Mouse (Mus musculus) splenic B cell, adult 2 months (primary cell): ENCODE data around the gene Pafah2.

Source experiments
- DNase-seq: peaks from one replicate; pipeline ENCODE4 v3.0.0-alpha.2; 2011; ENCODE audit warnings: low read depth, low spot score
- H3K27me3 ChIP-seq: 2 replicates; pipeline ENCODE4 v1.6.1; 2012; ENCODE audit warnings: mild to moderate bottlenecking, low read length, moderate library complexity, mixed read lengths; ENCODE audit not compliant: control insufficient read depth, poor library complexity, insufficient read depth, severe bottlenecking
- H3K36me3 ChIP-seq: 2 replicates; pipeline ENCODE4 v1.6.1; 2012; ENCODE audit warnings: mild to moderate bottlenecking, low read length, moderate library complexity, mixed read lengths; ENCODE audit not compliant: control insufficient read depth, poor library complexity, insufficient read depth, severe bottlenecking

Gene Pafah2

DNA sequence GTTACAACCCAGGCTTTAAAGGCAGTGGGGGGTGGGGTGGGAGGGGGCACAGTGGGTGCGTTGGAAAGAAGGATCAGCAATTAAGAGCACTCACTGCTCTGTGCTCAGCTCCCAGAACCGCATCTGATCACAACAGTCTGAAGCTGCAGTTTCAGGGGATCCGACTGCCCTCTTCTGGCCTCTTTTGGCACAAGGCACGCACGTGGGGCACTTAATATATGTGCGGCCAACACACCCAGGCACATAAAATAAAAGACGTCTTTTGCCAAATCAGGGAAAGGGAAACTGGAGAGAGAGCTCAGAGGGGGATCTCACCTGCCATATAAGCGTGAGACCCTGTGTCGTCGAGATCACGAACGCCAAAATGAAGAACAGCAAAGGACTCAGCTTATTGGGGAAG is 3.1 kb upstream of the Pafah2 start:
- Histone ChIP-seq H3K36me3 (no peaks in the 10 kb centered on the region), H3K27me3 (peaks cover 1% of the 10 kb centered on the region; the same call in 1 of the 2 replicates)
- DNase-seq, result no peak

DNA sequence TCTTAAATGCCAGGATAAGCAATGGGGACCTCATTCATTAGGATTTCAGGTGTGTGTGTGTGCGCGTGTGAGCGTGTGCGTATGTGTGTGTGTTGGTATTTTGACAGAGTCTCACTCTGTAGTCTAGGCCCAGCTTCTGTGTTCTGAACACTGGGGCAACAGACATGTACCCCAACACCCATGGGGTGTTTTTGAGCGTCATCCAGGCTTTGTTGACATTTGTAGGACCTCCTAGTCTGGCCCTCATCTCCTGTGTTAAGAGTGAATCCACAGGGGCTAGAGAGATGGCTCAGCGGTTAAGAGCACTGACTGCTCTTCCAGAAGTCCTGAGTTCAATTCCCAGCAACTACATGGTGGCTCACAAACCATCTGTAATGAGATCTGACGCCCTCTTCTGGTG is 978 bp upstream of the Pafah2 start:
- H3K27me3 ChIP-seq, result peaks cover 1% of the 10 kb centered on the region; the same call in 1 of the 2 replicates
- no peak for DNase-seq
- H3K36me3 ChIP-seq, result no peaks in the 10 kb centered on the region

- Histone ChIP-seq H3K27me3 (peaks cover 1% of the 10 kb centered on the region; the same call in 1 of the 2 replicates), H3K36me3 (no peaks in the 10 kb centered on the region)
- DNase-seq, result no peak
Observed at GRCm38 (mm10) chr4:134397121-134397520, 1.0 kb downstream of the Pafah2 start.

DNA sequence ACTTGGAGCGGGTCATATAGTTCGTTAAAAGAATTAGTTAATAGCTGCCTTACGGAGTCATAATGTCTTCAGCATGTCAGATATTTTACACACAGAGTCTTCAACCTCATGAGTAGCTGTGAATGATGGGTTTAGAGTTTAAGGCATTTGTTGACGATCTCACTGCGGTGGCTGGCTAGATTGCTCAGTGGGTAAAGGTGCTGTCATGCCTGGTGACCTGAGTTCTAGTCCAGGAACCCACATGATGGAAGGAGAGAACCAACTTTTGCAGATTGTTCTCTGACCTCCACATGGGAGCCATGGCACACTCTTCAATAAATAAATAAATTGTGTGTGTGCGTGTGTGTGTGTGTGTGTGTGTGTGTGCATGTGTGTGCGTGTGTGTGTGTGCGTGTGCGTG is 1.6 kb downstream of the Pafah2 start:
- no peaks in the 10 kb centered on the region for H3K36me3 ChIP-seq
- DNase-seq, result no peak
- H3K27me3 ChIP-seq, result peaks cover 1% of the 10 kb centered on the region; the same call in 1 of the 2 replicates

DNA sequence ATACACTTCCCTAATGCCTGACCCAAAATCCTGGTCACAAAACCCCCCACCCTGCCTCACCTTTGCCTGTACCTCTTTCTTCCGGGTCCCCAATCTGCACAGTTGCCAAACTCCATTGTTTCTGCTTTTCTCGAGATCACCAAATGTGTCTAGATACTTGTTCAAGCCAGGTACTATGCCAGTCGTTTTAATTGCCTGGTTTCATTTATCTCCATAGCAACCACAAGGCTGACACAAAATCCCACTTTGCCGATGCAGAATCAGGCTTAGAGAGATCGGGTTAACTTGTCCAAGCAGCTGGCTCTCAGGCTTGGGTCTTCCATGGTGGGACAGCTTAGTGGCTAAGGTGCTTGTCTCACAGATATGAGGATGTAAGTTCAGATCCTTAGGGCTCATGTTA is 4.1 kb downstream of the Pafah2 start:
- no peaks in the 10 kb centered on the region; the same call in 1 of the 2 replicates for H3K27me3 ChIP-seq
- no peak for DNase-seq
- H3K36me3 ChIP-seq, result no peaks in the 10 kb centered on the region

- Histone ChIP-seq H3K27me3 (no peaks in the 10 kb centered on the region; the same call in 1 of the 2 replicates), H3K36me3 (no peaks in the 10 kb centered on the region)
- DNase-seq, result peak; percentile 50
Observed at GRCm38 (mm10) chr4:134401181-134401661, 5.1 kb downstream of the Pafah2 start.

- H3K36me3 ChIP-seq, result no peaks in the 10 kb centered on the region
- no peak for DNase-seq
- no peaks in the 10 kb centered on the region; the same call in 1 of the 2 replicates for H3K27me3 ChIP-seq
Observed at GRCm38 (mm10) chr4:134401856-134402570, 5.9 kb downstream of the Pafah2 start.

- H3K36me3 ChIP-seq, result no peaks in the 10 kb centered on the region
- H3K27me3 ChIP-seq, result no peaks in the 10 kb centered on the region; the same call in 1 of the 2 replicates
- no peak for DNase-seq
Observed at GRCm38 (mm10) chr4:134402571-134403262, 6.6 kb downstream of the Pafah2 start.

GRCm38 (mm10) chr4:134403721-134404120 is 7.6 kb downstream of the Pafah2 start:
- no peak for DNase-seq
- H3K36me3 ChIP-seq, result no peaks in the 10 kb centered on the region
- H3K27me3 ChIP-seq, result no peaks in the 10 kb centered on the region; the same call in 1 of the 2 replicates

DNA sequence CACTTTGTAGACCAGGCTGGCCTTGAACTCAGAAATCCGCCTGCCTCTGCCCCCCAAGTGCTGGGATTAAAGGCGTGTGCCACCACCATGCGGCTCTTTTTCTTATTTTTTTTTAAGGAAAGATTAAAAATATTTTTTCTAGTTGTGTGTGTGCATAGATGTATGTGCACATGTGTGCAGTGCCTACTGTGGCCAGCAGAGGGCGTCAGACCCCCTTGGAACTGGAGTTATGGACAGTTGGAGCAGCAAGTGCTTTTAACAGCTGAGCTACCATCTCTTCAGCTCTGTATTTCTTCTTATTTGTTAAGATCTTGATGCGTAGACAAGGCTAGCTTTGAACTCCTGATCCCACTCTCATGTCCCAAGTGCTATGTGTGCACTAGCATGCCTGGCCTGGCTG is 13.2 kb downstream of the Pafah2 start:
- DNase-seq, result peak; percentile 34
- H3K27me3 ChIP-seq, result no peaks in the 10 kb centered on the region
- no peaks in the 10 kb centered on the region for H3K36me3 ChIP-seq

- Histone ChIP-seq H3K27me3 (no peaks in the 10 kb centered on the region), H3K36me3 (no peaks in the 10 kb centered on the region)
- no peak for DNase-seq
Observed at GRCm38 (mm10) chr4:134416177-134416576, 20.1 kb downstream of the Pafah2 start.

DNA sequence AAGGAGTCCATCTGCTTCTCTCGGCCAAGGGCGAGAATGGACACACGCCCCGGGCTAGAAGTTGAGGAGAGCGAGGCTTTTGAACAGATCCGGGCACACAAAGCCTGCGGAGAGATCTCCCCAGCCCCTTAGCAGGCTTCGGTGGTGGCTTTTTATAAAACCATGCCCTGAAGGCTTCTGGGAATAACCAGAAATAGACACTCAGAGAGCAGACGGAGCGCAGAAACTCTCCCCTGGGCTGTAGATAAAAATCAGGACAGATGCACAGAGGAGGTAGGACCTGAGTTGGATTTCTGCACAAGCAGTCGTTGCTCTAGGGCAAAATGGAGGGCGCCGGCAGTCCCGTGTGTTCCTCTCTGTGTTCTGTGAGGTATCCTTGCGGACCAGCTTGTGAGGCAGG is 20.5 kb downstream of the Pafah2 start:
- Histone ChIP-seq H3K36me3 (no peaks in the 10 kb centered on the region), H3K27me3 (no peaks in the 10 kb centered on the region)
- DNase-seq, result no peak

- Histone ChIP-seq H3K36me3 (no peaks in the 10 kb centered on the region), H3K27me3 (no peaks in the 10 kb centered on the region)
- no peak for DNase-seq
Observed at GRCm38 (mm10) chr4:134417111-134417510, 21.0 kb downstream of the Pafah2 start.

DNA sequence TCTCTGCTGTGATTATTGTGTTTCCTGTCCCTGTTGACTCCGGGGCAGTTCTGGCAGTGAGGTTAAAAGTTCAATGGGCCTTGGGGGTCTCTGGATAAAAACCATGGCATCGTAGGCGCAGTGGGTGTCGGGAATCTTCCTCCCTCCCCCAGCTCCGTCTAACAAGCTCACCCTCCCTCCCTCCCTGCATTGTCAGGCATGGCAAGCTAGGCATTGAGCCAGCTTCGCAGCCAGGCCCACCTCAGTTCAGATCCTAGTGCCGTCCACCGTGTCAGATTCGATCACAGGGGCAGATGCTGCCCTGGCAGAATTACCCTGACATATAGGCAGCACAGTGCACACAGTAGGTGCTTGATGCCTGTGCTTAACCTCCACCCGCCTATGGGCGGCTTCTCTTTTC is 25.9 kb downstream of the Pafah2 start:
- no peaks in the 10 kb centered on the region for H3K27me3 ChIP-seq
- no peak for DNase-seq
- no peaks in the 10 kb centered on the region for H3K36me3 ChIP-seq

DNA sequence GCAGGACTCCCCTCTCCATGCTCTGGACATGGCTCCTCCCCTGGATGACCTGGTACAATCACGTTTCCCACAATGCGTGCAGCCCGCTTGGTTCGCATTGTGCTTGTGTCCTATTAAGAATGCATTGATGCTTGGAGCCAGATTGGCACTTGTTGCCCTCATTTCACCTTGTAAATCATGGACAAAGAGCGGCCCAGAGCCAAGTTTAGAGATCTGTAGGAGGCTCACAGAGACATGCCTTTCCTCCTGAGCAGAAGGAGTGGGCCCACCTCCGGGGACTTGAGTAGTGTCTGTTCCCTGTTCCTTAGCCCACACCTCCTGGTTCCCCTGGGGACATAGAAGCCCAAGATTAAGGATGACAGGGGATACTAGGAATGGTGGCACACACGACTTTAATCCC is 27.8 kb downstream of the Pafah2 start:
- Histone ChIP-seq H3K27me3 (no peaks in the 10 kb centered on the region), H3K36me3 (no peaks in the 10 kb centered on the region)
- DNase-seq, result no peak
